Mouse (Mus musculus) heart, embryonic 16.5 days (tissue): ENCODE measurements at regions not wholly inside any gene's neighbourhood (a gene's known extent, or its start where the extent isn't known, plus 50 kb on each side); places are given as distances from the start of the nearest gene placed in this dataset.
"Not testable (repeated sequence)": the region's sequence is repeated elsewhere in the genome, so short reads cannot be mapped to it uniquely, and the experiment has no call there.

Source experiments
- ATAC-seq: fragments of 200-750 bp; cut with Nextera tagmentation; replicated peaks from 2 replicates; pipeline ENCODE4 v1.8.0; 2017; ENCODE audit warnings: moderate number of reproducible peaks; ENCODE audit not compliant: insufficient read depth, low FRiP score; ENCODE audit errors: extremely low read depth
- H3K27ac ChIP-seq: fragments of 300-500 bp; sonication (generic); 2 replicates; pipeline ENCODE4 v1.5.1; 2014; ENCODE audit warnings: mild to moderate bottlenecking, low read length, control low read depth, moderate library complexity
- H3K27me3 ChIP-seq: fragments of 300-500 bp; sonication (generic); 2 replicates; pipeline ENCODE4 v1.6.1; 2014; ENCODE audit warnings: low read length, mixed read lengths; ENCODE audit not compliant: control insufficient read depth, insufficient read depth
- H3K36me3 ChIP-seq: fragments of 300-500 bp; sonication (generic); 2 replicates; pipeline ENCODE4 v1.6.1; 2014; ENCODE audit not compliant: control insufficient read depth, insufficient read depth
- H3K4me1 ChIP-seq: fragments of 300-500 bp; sonication (generic); 2 replicates; pipeline ENCODE4 v1.6.1; 2014; ENCODE audit warnings: low read length, mixed read lengths; ENCODE audit not compliant: control insufficient read depth, insufficient read depth
- H3K4me2 ChIP-seq: fragments of 300-500 bp; sonication (generic); 2 replicates; pipeline ENCODE4 v1.6.1; 2014; ENCODE audit warnings: low read depth, mild to moderate bottlenecking, control low read depth, low read length
- H3K4me3 ChIP-seq: fragments of 300-500 bp; sonication (generic); 2 replicates; pipeline ENCODE4 v1.5.1; 2014; ENCODE audit warnings: mild to moderate bottlenecking, control low read depth, low read length
- H3K9ac ChIP-seq: fragments of 300-500 bp; sonication (generic); 2 replicates; pipeline ENCODE4 v1.6.1; 2014; ENCODE audit warnings: low read length, control low read depth
- H3K9me3 ChIP-seq: fragments of 300-500 bp; sonication (generic); replicated peaks from 2 replicates; pipeline ENCODE4 v1.6.1; 2016; ENCODE audit warnings: low read length; ENCODE audit not compliant: control insufficient read depth
- WGBS: fragments of 180-500 bp; shearing (Covaris S2); extraction: QIAGEN DNeasy Blood & Tissue Kit; methylation state at CpG from one replicate; pipeline ENCODE4 v1.1.7; 2014; 5-methylcytosine and 5-hydroxymethylcytosine counted together

- H3K4me3 ChIP-seq = no peak overlapping the region
- 81% methylated on average over 2 of the region's 2 CpGs for WGBS
- no peak for ATAC-seq
Observed at GRCm38 (mm10) chr12:113322173-113322572, 136.4 kb downstream of the Tmem121 start.

GRCm38 (mm10) chr12:113327851-113328250, 142.1 kb downstream of the Tmem121 start:
- Histone ChIP-seq H3K9ac (no peak overlapping the region), H3K36me3 (no peaks in the 10 kb centered on the region), H3K9me3 (no peaks in the 10 kb centered on the region), H3K27ac (no peak overlapping the region), H3K4me3 (no peak overlapping the region), H3K4me1 (no peaks in the 10 kb centered on the region), H3K27me3 (no peaks in the 10 kb centered on the region), H3K4me2 (no peak overlapping the region)
- no peak for ATAC-seq
- 83% methylated on average over 5 of the region's 5 CpGs for WGBS

More at GRCm38 (mm10) chr12:113322173-113322572, 136.4 kb downstream of the Tmem121 start:
- Histone ChIP-seq H3K27ac (no peak overlapping the region), H3K9ac (no peak overlapping the region), H3K4me2 (no peak overlapping the region), H3K9me3 (no peaks in the 10 kb centered on the region), H3K27me3 (no peaks in the 10 kb centered on the region), H3K36me3 (no peaks in the 10 kb centered on the region), H3K4me1 (no peaks in the 10 kb centered on the region)

GRCm38 (mm10) chr12:113330266-113330665, 144.5 kb downstream of the Tmem121 start:
- H3K9me3 ChIP-seq = no peaks in the 10 kb centered on the region
- no peaks in the 10 kb centered on the region for H3K4me1 ChIP-seq
- no peak overlapping the region for H3K4me2 ChIP-seq
- no peak for ATAC-seq
- no peak overlapping the region for H3K27ac ChIP-seq
- no peak overlapping the region for H3K9ac ChIP-seq
- no peaks in the 10 kb centered on the region for H3K36me3 ChIP-seq
- WGBS = 79% methylated on average over 6 of the region's 6 CpGs
- H3K4me3 ChIP-seq = no peak overlapping the region
- no peaks in the 10 kb centered on the region for H3K27me3 ChIP-seq

- Histone ChIP-seq H3K27ac (no peak overlapping the region), H3K9me3 (no peaks in the 10 kb centered on the region), H3K36me3 (no peaks in the 10 kb centered on the region), H3K4me2 (no peak overlapping the region), H3K4me1 (no peaks in the 10 kb centered on the region), H3K27me3 (no peaks in the 10 kb centered on the region), H3K4me3 (no peak overlapping the region), H3K9ac (no peak overlapping the region)
- ATAC-seq = no peak
- 64% methylated on average over 3 of the region's 3 CpGs for WGBS
Observed at GRCm38 (mm10) chr12:113332226-113332625, 146.5 kb downstream of the Tmem121 start.

GRCm38 (mm10) chr12:113333399-113333798, 147.7 kb downstream of the Tmem121 start:
- no peak for ATAC-seq
- Histone ChIP-seq H3K27ac (no peak overlapping the region), H3K9me3 (no peaks in the 10 kb centered on the region), H3K9ac (no peak overlapping the region), H3K4me3 (no peak overlapping the region), H3K36me3 (no peaks in the 10 kb centered on the region), H3K27me3 (no peaks in the 10 kb centered on the region), H3K4me2 (no peak overlapping the region), H3K4me1 (no peaks in the 10 kb centered on the region)

GRCm38 (mm10) chr12:113333853-113334252, 148.1 kb downstream of the Tmem121 start:
- H3K36me3 ChIP-seq, H3K4me3 ChIP-seq, H3K4me2 ChIP-seq, ATAC-seq, H3K27me3 ChIP-seq, H3K9ac ChIP-seq, H3K4me1 ChIP-seq, H3K27ac ChIP-seq, H3K9me3 ChIP-seq: not testable (repeated sequence)
- WGBS = 71% methylated on average over 3 of the region's 3 CpGs

GRCm38 (mm10) chr12:113337271-113337670, 151.5 kb downstream of the Tmem121 start:
- Histone ChIP-seq H3K4me1 (no peaks in the 10 kb centered on the region), H3K9me3 (no peaks in the 10 kb centered on the region), H3K9ac (no peak overlapping the region), H3K36me3 (no peaks in the 10 kb centered on the region), H3K27me3 (no peaks in the 10 kb centered on the region), H3K4me3 (no peak overlapping the region), H3K27ac (no peak overlapping the region), H3K4me2 (no peak overlapping the region)
- WGBS = 49% methylated on average over 3 of the region's 3 CpGs
- no peak for ATAC-seq

GRCm38 (mm10) chr12:113338891-113339290, 150.4 kb upstream of the Adam6b start:
- H3K4me3 ChIP-seq = no peak overlapping the region
- no peaks in the 10 kb centered on the region for H3K9me3 ChIP-seq
- H3K4me1 ChIP-seq = no peaks in the 10 kb centered on the region
- no peak overlapping the region for H3K9ac ChIP-seq
- no peaks in the 10 kb centered on the region for H3K27me3 ChIP-seq
- no peak overlapping the region for H3K4me2 ChIP-seq
- ATAC-seq = no peak
- no peaks in the 10 kb centered on the region for H3K36me3 ChIP-seq
- no peak overlapping the region for H3K27ac ChIP-seq
- 45% methylated on average over 7 of the region's 7 CpGs for WGBS

- no peak overlapping the region for H3K9ac ChIP-seq
- WGBS = 55% methylated on average over 3 of the region's 3 CpGs
- H3K9me3 ChIP-seq = no peaks in the 10 kb centered on the region
- no peak for ATAC-seq
- H3K4me2 ChIP-seq = no peak overlapping the region
- H3K36me3 ChIP-seq = no peaks in the 10 kb centered on the region
- no peaks in the 10 kb centered on the region for H3K27me3 ChIP-seq
- no peak overlapping the region for H3K27ac ChIP-seq
- H3K4me3 ChIP-seq = no peak overlapping the region
- H3K4me1 ChIP-seq = no peaks in the 10 kb centered on the region
Observed at GRCm38 (mm10) chr12:113341046-113341445, 148.3 kb upstream of the Adam6b start.

GRCm38 (mm10) chr12:113355132-113355531, 134.2 kb upstream of the Adam6b start:
- H3K4me1 ChIP-seq = no peaks in the 10 kb centered on the region
- no peaks in the 10 kb centered on the region for H3K36me3 ChIP-seq
- H3K27me3 ChIP-seq = no peaks in the 10 kb centered on the region
- no peak overlapping the region for H3K4me3 ChIP-seq
- H3K9me3 ChIP-seq = no peaks in the 10 kb centered on the region
- no peak overlapping the region for H3K9ac ChIP-seq
- H3K4me2 ChIP-seq = no peak overlapping the region
- WGBS = 58% methylated on average over 2 of the region's 2 CpGs
- no peak for ATAC-seq
- H3K27ac ChIP-seq = no peak overlapping the region
